Mouse (Mus musculus): ENCODE measurements around the gene Nek3. TPM values are rescaled to one million over a fixed set of nuclear protein-coding genes. Genes with fewer than 3 reads are reported as not detected.

Gene Nek3
- polyA plus RNA-seq (2014; fragmentation: Illumina TruSeq; extraction: RNeasy Lipid Tissue Mini Kit (QIAGEN cat#74804); ENCODE audit: low read depth, low replicate concordance): 5.0 TPM

DNA sequence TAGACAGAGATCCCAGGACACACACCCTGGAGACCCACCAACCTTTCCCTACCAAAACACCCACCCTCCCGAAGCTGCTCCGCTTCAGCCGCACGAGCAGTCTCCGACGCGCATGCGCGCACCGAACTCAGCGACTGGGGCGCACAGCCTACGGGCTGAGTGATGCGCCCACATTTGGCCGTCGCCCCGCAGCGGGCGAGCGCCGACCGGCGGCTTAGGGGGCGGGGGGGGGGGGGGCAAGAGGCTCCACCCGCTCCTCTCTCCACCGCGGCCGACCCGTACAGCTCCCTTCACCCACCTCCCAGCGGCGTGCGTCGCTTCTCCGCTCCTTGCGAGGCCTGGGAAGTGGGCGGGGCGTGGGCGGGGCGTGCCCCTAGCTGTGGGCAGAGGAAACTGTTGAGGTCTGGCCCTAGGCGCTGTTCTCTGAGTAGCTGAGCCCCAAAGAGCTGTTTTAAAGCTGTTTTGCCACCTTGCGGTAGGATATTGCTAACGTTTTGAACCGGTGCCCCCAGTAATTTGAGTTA, at the start of gene Nek3:
Gene Nek3, minus strand, starts transcription at position 356 of the 524 bp plus-strand sequence.

DNA sequence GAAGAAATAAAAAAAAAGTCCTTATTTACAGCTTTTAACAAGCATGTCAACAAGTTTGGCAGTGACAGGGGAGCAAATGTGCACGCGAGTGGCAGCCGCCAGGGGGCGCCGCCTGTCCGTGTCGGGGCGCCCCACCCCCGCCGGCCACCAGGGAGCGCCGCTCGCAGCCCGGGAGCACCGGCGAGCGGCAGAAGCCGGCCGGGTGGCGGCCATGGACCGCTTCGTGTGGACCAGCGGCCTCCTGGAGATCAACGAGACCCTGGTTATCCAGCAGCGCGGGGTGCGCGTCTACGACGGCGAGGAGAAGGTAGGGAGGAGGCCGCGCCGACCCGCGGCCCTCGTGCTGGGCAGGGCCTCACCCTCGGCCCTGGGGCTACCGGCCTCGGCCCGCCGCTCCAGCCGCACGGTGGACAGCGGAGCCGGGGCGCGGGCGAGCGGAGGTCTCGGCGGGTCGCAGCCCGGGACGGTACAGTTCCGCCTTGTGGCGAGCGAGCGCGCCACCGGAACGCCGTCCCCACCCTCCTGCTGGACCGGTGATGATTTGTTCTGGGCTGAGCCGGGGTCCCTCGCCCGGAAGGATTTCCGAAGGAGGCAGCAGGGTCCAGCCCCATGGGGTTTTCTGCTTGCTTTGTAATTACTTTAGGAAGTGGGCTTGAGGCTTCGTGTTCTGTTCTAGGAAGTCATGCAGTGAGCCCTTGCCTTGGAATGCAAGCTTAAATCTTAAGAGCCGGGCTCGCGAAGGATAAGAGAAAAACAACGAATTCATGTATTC, 26.6 kb upstream of the Nek3 start, which contains the start of gene Vps36:
Gene Vps36, plus strand, starts transcription at position 150 of the 772 bp plus-strand sequence.

DNA sequence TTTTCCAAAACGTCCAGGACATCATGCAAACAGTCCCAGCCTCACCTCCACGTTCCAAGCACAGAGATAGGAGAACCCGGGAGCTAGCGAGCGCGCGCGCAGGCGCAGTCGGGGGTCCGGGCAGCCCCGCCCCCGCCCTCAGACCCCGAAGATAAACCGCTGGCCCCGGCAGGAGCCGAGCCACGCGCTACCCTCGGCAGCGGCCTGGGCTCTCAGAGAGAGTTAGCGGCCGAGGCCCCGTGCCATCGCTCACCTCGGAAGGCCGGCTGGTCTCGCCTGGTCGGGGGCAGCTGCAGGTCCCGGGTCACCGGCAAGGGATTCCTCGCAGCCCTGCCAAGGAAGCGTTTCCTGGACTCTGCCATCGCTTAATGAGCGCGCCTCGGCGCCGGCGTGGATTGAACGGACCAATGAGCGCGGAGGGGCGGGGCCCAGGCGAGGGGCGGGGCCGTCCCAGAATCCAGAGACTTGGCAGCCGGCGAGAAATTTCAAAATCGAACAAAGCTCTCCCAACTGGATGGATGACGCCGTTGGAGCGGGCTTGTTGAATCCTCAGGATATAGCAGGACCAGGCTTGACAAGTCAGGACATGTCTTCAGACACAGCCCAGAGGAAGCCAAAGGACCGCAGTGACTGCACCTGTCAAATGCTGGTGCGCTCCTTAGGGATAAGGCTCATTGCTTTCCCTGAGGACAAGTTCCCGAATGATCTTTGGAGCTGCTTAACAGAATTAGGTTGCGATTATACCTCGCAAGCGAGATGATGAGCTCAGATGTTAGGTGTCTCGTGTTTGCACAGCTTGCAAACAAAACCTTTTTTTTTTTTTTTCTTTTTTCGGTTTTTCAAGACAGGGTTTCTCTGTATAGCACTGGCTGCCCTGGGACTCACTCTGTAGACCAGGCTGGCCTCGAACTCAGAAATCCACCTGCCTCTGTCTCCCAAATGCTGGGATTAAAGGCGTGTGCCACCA, 19.5 kb upstream of the Nek3 start, which contains the start of gene Ckap2:
Gene Ckap2, minus strand, starts transcription at position 389 of the 967 bp plus-strand sequence.

DNA sequence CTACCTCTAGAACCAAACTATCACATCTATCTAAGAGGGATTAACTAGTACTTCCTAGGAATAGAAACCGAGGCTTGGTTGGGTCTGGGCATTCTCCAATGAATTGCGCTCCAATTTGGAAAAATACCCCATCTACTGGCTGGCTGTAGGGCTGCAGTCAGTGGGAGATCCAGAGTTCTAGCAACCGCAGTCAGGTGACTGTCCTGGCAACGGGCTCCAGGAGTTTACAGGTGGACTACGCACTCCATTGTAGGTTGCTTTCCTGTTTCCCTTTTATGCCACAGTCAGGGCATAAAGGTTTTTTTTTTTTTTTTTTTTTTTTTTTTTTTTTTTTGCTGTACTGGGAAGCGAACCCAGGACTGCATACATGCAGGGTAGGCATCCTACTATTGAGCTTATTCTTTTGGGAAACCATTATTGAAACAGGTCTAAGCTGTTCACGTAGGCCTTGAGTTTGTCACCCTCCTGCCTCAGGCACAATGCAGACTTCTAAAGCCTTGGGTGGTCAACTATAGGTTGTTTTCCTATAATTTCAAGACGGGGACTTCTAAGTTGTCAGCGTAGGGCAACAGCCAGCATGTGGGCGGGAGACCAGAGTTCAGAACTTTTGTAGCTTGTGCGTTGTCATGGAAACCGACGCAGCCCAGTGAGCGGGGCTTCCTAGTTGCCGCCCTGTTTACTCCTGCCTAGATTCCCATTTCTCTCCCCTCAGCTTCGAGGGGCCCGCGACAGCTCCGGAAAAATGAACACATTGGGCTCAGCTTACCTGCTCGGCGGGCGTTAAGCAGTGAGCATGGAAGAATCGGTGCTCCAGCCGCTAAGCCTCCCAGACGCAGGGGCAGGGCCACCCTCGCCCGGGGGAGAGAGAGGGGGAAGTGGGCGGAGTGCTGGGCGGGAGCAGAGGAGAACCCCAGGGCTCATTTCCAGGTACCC, 41.7 kb downstream of the Nek3 start, which contains the start of gene Nek5:
Gene Nek5, minus strand, starts transcription at position 834 of the 933 bp plus-strand sequence.

Other genes with a start within 250 kb of the Nek3 start
- gene Defb15, start 233.7 kb downstream of the Nek3 start, polyA plus RNA-seq (2014; fragmentation: Illumina TruSeq; extraction: RNeasy Lipid Tissue Mini Kit (QIAGEN cat#74804); ENCODE audit: low read depth, low replicate concordance): not detected
- not detected for gene Defb35, start 228.1 kb downstream of the Nek3 start, polyA plus RNA-seq (2014; fragmentation: Illumina TruSeq; extraction: RNeasy Lipid Tissue Mini Kit (QIAGEN cat#74804); ENCODE audit: low read depth, low replicate concordance)
- gene Defb13, start 219.7 kb downstream of the Nek3 start, polyA plus RNA-seq (2014; fragmentation: Illumina TruSeq; extraction: RNeasy Lipid Tissue Mini Kit (QIAGEN cat#74804); ENCODE audit: low read depth, low replicate concordance): not detected
- gene Fam90a1a, start 207.7 kb downstream of the Nek3 start, polyA plus RNA-seq (2014; fragmentation: Illumina TruSeq; extraction: RNeasy Lipid Tissue Mini Kit (QIAGEN cat#74804); ENCODE audit: low read depth, low replicate concordance): not detected
- not detected for gene Ccdc70, start 196.7 kb downstream of the Nek3 start, polyA plus RNA-seq (2014; fragmentation: Illumina TruSeq; extraction: RNeasy Lipid Tissue Mini Kit (QIAGEN cat#74804); ENCODE audit: low read depth, low replicate concordance)
- not detected for gene Atp7b, start 106.1 kb downstream of the Nek3 start, polyA plus RNA-seq (2014; fragmentation: Illumina TruSeq; extraction: RNeasy Lipid Tissue Mini Kit (QIAGEN cat#74804); ENCODE audit: low read depth, low replicate concordance)
- 58.0 TPM for gene Alg11, start 105.7 kb downstream of the Nek3 start, polyA plus RNA-seq (2014; fragmentation: Illumina TruSeq; extraction: RNeasy Lipid Tissue Mini Kit (QIAGEN cat#74804); ENCODE audit: low read depth, low replicate concordance)
- gene Nek5, start 41.4 kb downstream of the Nek3 start, polyA plus RNA-seq (2014; fragmentation: Illumina TruSeq; extraction: RNeasy Lipid Tissue Mini Kit (QIAGEN cat#74804); ENCODE audit: low read depth, low replicate concordance): 27.3 TPM
- 14.5 TPM for gene Ckap2, start 19.4 kb upstream of the Nek3 start, polyA plus RNA-seq (2014; fragmentation: Illumina TruSeq; extraction: RNeasy Lipid Tissue Mini Kit (QIAGEN cat#74804); ENCODE audit: low read depth, low replicate concordance)
- 55.3 TPM for gene Vps36, start 26.4 kb upstream of the Nek3 start, polyA plus RNA-seq (2014; fragmentation: Illumina TruSeq; extraction: RNeasy Lipid Tissue Mini Kit (QIAGEN cat#74804); ENCODE audit: low read depth, low replicate concordance)
- 1.7 TPM for gene Thsd1, start 60.9 kb upstream of the Nek3 start, polyA plus RNA-seq (2014; fragmentation: Illumina TruSeq; extraction: RNeasy Lipid Tissue Mini Kit (QIAGEN cat#74804); ENCODE audit: low read depth, low replicate concordance)
- gene Tpte, start 117.0 kb upstream of the Nek3 start, polyA plus RNA-seq (2014; fragmentation: Illumina TruSeq; extraction: RNeasy Lipid Tissue Mini Kit (QIAGEN cat#74804); ENCODE audit: low read depth, low replicate concordance): not detected
- gene Slc25a15, start 232.2 kb upstream of the Nek3 start, polyA plus RNA-seq (2014; fragmentation: Illumina TruSeq; extraction: RNeasy Lipid Tissue Mini Kit (QIAGEN cat#74804); ENCODE audit: low read depth, low replicate concordance): 21.7 TPM
- gene Mrps31, start 244.9 kb upstream of the Nek3 start, polyA plus RNA-seq (2014; fragmentation: Illumina TruSeq; extraction: RNeasy Lipid Tissue Mini Kit (QIAGEN cat#74804); ENCODE audit: low read depth, low replicate concordance): 53.5 TPM

All from adrenal gland, adult 10 weeks (tissue).